Mouse (Mus musculus) heart, adult 2 months (tissue): ENCODE results near the gene Arntl.

Experiments
- CTCF ChIP-seq: fragments of 200-600 bp; IDR thresholded peaks from 2 replicates; pipeline ENCODE4 v1.8.1; 2022; ENCODE audit warnings: antibody characterized with exemption, mild to moderate bottlenecking, moderate library complexity
- POLR2A ChIP-seq: fragments of 200-500 bp; IDR thresholded peaks from 2 replicates; pipeline ENCODE4 v1.6.1; 2011; ENCODE audit warnings: mild to moderate bottlenecking, low read depth, low read length, control low read depth; ENCODE audit not compliant: insufficient read depth

DNA sequence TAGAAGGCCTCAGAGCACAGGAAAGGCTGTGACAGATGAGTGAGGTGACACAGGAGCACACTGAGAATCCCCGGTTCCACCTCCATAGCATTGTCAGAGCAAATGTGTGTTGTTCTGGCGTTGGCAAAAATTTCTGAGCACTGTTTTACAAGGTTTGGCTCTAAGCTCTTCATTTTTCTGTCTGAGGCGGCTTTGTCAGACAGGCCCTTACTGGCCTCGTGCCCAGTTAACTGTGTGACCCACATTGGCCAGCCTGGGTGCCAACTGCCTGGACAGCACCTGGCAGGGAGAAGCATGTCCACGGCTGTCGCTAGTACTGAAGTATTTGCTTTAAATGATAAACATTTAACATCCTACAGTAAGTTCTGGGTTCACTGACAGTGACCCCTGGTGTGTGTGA, 35.4 kb downstream of the Arntl start:
- TF ChIP-seq POLR2A (no peak), CTCF (no peak)
